Mouse (Mus musculus): ENCODE data around the gene Gm20388.

- TF ChIP-seq POLR2A (IDR thresholded peaks at IDR 0.05; ENCODE audit: insufficient read depth, low read depth, low read length) = no peak
- no peak for TF ChIP-seq CTCF (IDR thresholded peaks at IDR 0.05; ENCODE audit: insufficient read depth, low read depth, low read length)
Observed at GRCm38 (mm10) chr8:121635534-121635933, 1724.9 kb downstream of the Gm20388 start.

All from olfactory bulb, adult 2 months (tissue).